Mouse (Mus musculus): Measurements from ENCODE around the gene Phc2. TPM values are rescaled to one million over a fixed set of nuclear protein-coding genes. Genes with fewer than 3 reads are reported as not detected.
A peak's percentile ranks its signal among the peaks of the same experiment; 100 is the strongest.

The Phc2 gene
- polyA plus RNA-seq, 1 experiment from 2014 or later, result 56.3 TPM

- no peak for TF ChIP-seq CTCF (IDR thresholded peaks at IDR 0.05)
- no peak for TF ChIP-seq EP300 (IDR thresholded peaks at IDR 0.05)
- DNase-seq (ENCODE audit: low spot score) (no peak), ATAC-seq (no peak)
- Histone ChIP-seq H3K27ac (ENCODE audit: low read length) (no peak overlapping the region), H3K9me3 (ENCODE audit: low read length) (no peaks in the 10 kb centered on the region), H3K4me3 (ENCODE audit: low read depth, low read length) (no peak overlapping the region), H3K9ac (replicated peaks; ENCODE audit: low read depth) (no peak overlapping the region), H3K4me1 (ENCODE audit: insufficient read depth, low read depth, low read length) (peaks cover 28% of the 10 kb centered on the region), H3K27me3 (replicated peaks; ENCODE audit: insufficient read depth, low read length) (no peaks in the 10 kb centered on the region), H3K4me2 (replicated peaks; ENCODE audit: low read depth, low read length) (no peak overlapping the region), H3K36me3 (ENCODE audit: insufficient read depth, low read length) (no peaks in the 10 kb centered on the region)
- 59% methylated on average over 9 of the region's 9 CpGs for WGBS
These were observed 62.2 kb downstream of the Phc2 start for GRCm38 (mm10) chr4:128716731-128717130.

GRCm38 (mm10) chr4:128720110-128720509 lies 65.6 kb downstream of the Phc2 start:
- peak; percentile 92 for DNase-seq (ENCODE audit: low spot score)
- no peaks in the 10 kb centered on the region for H3K27me3 ChIP-seq (replicated peaks; ENCODE audit: insufficient read depth, low read length)
- no peak overlapping the region for H3K9ac ChIP-seq (replicated peaks; ENCODE audit: low read depth)
- H3K36me3 ChIP-seq (ENCODE audit: insufficient read depth, low read length), result no peaks in the 10 kb centered on the region
- H3K27ac ChIP-seq (ENCODE audit: low read length), result no peak overlapping the region
- H3K4me3 ChIP-seq (ENCODE audit: low read depth, low read length), result no peak overlapping the region
- WGBS, result 2% methylated on average over 5 of the region's 5 CpGs
- no peak for TF ChIP-seq EP300 (IDR thresholded peaks at IDR 0.05)
- peak; percentile 61 for TF ChIP-seq CTCF (IDR thresholded peaks at IDR 0.05)
- ATAC-seq, result peak; percentile 81
- no peak overlapping the region for H3K4me2 ChIP-seq (replicated peaks; ENCODE audit: low read depth, low read length)
- H3K4me1 ChIP-seq (ENCODE audit: insufficient read depth, low read depth, low read length), result peaks cover 20% of the 10 kb centered on the region
- H3K9me3 ChIP-seq (ENCODE audit: low read length), result no peaks in the 10 kb centered on the region

- WGBS, result 69% methylated on average over 9 of the region's 9 CpGs
- H3K9me3 ChIP-seq (ENCODE audit: low read length), result no peaks in the 10 kb centered on the region
These were observed 66.7 kb downstream of the Phc2 start for GRCm38 (mm10) chr4:128721061-128721648.

GRCm38 (mm10) chr4:128721761-128722160 lies 67.3 kb downstream of the Phc2 start:
- H3K4me2 ChIP-seq (replicated peaks; ENCODE audit: low read depth, low read length), result no peak overlapping the region
- 79% methylated on average over 4 of the region's 4 CpGs for WGBS
- H3K4me3 ChIP-seq (ENCODE audit: low read depth, low read length), result no peak overlapping the region
- TF ChIP-seq CTCF (IDR thresholded peaks at IDR 0.05), result no peak
- no peak for TF ChIP-seq EP300 (IDR thresholded peaks at IDR 0.05)
- H3K9ac ChIP-seq (replicated peaks; ENCODE audit: low read depth), result no peak overlapping the region
- ATAC-seq (no peak), DNase-seq (ENCODE audit: low spot score) (no peak)
- no peak overlapping the region for H3K27ac ChIP-seq (ENCODE audit: low read length)
- H3K9me3 ChIP-seq (ENCODE audit: low read length), result no peaks in the 10 kb centered on the region
- H3K4me1 ChIP-seq (ENCODE audit: insufficient read depth, low read depth, low read length), result peaks cover 8% of the 10 kb centered on the region
- no peaks in the 10 kb centered on the region for H3K27me3 ChIP-seq (replicated peaks; ENCODE audit: insufficient read depth, low read length)
- H3K36me3 ChIP-seq (ENCODE audit: insufficient read depth, low read length), result no peaks in the 10 kb centered on the region

More at GRCm38 (mm10) chr4:128721061-128721648, 66.7 kb downstream of the Phc2 start:
- DNase-seq (ENCODE audit: low spot score) (no peak), ATAC-seq (no peak)
- TF ChIP-seq EP300 (IDR thresholded peaks at IDR 0.05) (no peak), CTCF (IDR thresholded peaks at IDR 0.05) (no peak)
- H3K9ac ChIP-seq (replicated peaks; ENCODE audit: low read depth), result no peak overlapping the region
- no peak overlapping the region for H3K27ac ChIP-seq (ENCODE audit: low read length)
- H3K36me3 ChIP-seq (ENCODE audit: insufficient read depth, low read length), result no peaks in the 10 kb centered on the region
- H3K4me3 ChIP-seq (ENCODE audit: low read depth, low read length), result no peak overlapping the region
- peaks cover 10% of the 10 kb centered on the region; the same call in 1 of the 2 replicates for H3K4me1 ChIP-seq (ENCODE audit: insufficient read depth, low read depth, low read length)
- H3K4me2 ChIP-seq (replicated peaks; ENCODE audit: low read depth, low read length), result no peak overlapping the region
- no peaks in the 10 kb centered on the region for H3K27me3 ChIP-seq (replicated peaks; ENCODE audit: insufficient read depth, low read length)

GRCm38 (mm10) chr4:128722932-128723331 lies 68.4 kb downstream of the Phc2 start:
- ATAC-seq (no peak), DNase-seq (ENCODE audit: low spot score) (no peak)
- no peak overlapping the region for H3K27ac ChIP-seq (ENCODE audit: low read length)
- WGBS, result 89% methylated on average over 8 of the region's 8 CpGs
- H3K27me3 ChIP-seq (replicated peaks; ENCODE audit: insufficient read depth, low read length), result no peaks in the 10 kb centered on the region
- H3K4me1 ChIP-seq (ENCODE audit: insufficient read depth, low read depth, low read length), result peaks cover 12% of the 10 kb centered on the region
- no peaks in the 10 kb centered on the region for H3K36me3 ChIP-seq (ENCODE audit: insufficient read depth, low read length)
- no peak overlapping the region for H3K4me2 ChIP-seq (replicated peaks; ENCODE audit: low read depth, low read length)
- H3K9me3 ChIP-seq (ENCODE audit: low read length), result no peaks in the 10 kb centered on the region
- TF ChIP-seq EP300 (IDR thresholded peaks at IDR 0.05) (no peak), CTCF (IDR thresholded peaks at IDR 0.05) (no peak)
- H3K4me3 ChIP-seq (ENCODE audit: low read depth, low read length), result no peak overlapping the region
- no peak overlapping the region for H3K9ac ChIP-seq (replicated peaks; ENCODE audit: low read depth)

- Histone ChIP-seq H3K4me2 (replicated peaks; ENCODE audit: low read depth, low read length) (no peak overlapping the region), H3K9ac (replicated peaks; ENCODE audit: low read depth) (no peak overlapping the region), H3K27me3 (replicated peaks; ENCODE audit: insufficient read depth, low read length) (no peaks in the 10 kb centered on the region), H3K4me3 (ENCODE audit: low read depth, low read length) (no peak overlapping the region), H3K27ac (ENCODE audit: low read length) (no peak overlapping the region), H3K4me1 (ENCODE audit: insufficient read depth, low read depth, low read length) (peaks cover 12% of the 10 kb centered on the region), H3K9me3 (ENCODE audit: low read length) (no peaks in the 10 kb centered on the region), H3K36me3 (ENCODE audit: insufficient read depth, low read length) (no peaks in the 10 kb centered on the region)
- TF ChIP-seq CTCF (IDR thresholded peaks at IDR 0.05) (no peak), EP300 (IDR thresholded peaks at IDR 0.05) (no peak)
- DNase-seq (ENCODE audit: low spot score), result no peak
- no peak for ATAC-seq
- 71% methylated on average over 13 of the region's 13 CpGs for WGBS
These were observed 68.9 kb downstream of the Phc2 start for GRCm38 (mm10) chr4:128723431-128723830.
